Mouse (Mus musculus) lung, postnatal 25 days (tissue): ENCODE results near the gene Gpr150.

Source experiments
- DNase-seq: peaks from one replicate; pipeline ENCODE4 v3.0.0; 2022; ENCODE audit warnings: low spot score

Gene Gpr150

DNA sequence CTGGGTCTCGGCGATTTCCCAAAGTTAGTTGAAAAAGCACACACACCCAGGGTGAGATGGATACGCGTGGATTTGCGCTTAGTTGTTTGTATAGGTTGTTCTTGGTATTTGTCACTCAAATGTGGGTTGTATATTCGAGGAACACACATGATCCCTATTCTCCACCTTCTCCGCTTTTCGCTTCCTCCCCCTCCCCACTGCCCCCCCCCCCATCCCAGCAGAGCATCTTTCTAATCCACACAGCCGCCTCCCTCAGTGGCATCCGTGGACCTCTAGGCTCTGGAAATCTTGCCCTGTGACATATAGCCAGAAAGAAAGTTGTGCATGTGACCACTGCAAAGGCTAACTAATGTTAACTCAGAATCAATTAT is at the start of gene Gpr150:
Gpr150 (minus strand) TSS at position 101 of the 371 bp plus-strand sequence.
- DNase-seq = no peak

GRCm38 (mm10) chr13:76101989-76102388 is 45.2 kb upstream of the Gpr150 start:
- DNase-seq = no peak

- peak; percentile 96 for DNase-seq
Observed at GRCm38 (mm10) chr13:76098493-76099303, 41.9 kb upstream of the Gpr150 start, which contains the start of the genes Arsk and Ttc37. Gene Arsk (minus strand): TSS chr13:76098660. Gene Ttc37 (plus strand): TSS chr13:76098734.

DNA sequence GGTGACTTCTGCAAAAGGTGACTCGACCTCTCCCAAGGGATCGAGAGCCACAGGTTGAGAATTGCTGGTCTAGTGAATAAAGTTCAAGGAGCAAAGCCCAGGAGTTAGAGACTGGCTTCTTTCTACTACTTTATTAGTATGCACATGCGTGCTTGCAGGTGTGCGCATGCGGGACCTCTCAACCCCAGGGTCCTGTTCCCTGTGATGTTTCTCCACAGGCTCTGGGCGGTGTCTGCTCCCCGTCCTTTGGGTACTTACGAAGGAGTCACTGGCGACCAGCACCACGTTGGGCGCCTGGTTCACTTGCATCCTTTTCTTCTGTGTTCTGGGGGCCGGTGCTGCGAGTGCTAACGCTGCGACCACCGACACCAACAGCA is 41.3 kb upstream of the Gpr150 start:
- peak; percentile 45 for DNase-seq

DNA sequence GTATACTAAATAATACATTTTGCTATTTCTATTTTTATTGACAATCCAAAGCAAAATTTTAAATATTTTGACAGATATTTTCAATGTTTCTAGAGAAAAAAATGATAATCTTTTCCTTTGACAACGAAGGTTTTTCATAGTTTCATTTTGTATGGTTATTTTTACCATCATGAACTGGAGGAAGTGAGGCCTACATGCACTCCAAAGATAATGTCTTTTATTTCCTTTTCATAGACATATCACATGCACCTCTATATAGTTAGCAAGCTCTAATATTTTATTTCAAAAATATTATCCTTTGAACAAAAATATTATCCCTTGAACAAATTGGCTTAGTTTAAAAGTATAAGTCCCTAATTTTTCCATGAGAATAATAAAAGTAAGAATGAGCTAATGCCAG is 17.5 kb upstream of the Gpr150 start:
- DNase-seq = no peak

DNA sequence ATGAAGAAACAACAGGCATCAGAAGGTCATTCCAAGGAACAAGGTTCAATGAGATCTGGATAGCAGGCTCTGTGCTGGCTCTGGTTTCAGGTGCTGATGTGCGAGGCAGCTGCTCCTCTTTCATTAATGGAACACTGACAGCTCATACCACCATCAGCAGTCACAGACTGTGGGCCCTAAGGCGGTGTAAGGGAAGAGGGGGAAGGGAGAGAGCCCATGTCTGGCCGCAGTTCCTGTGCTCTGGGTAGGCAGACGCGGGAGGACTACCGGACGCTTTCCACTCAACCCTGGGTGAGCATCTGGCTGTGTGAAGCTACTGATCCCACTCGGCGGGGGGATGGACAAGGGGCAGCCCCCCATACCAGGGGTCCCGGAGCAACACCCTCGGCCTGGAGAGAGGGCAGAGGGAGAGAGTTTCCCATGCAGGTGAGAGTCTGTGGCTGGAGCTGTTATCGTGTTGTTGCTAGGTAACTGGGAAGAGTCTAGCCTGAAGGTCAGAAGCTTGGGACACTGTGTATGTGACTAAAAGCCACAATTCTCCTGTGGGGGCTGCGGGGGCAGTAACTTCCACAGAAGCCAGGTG is 7.7 kb upstream of the Gpr150 start:
- DNase-seq = no peak

DNA sequence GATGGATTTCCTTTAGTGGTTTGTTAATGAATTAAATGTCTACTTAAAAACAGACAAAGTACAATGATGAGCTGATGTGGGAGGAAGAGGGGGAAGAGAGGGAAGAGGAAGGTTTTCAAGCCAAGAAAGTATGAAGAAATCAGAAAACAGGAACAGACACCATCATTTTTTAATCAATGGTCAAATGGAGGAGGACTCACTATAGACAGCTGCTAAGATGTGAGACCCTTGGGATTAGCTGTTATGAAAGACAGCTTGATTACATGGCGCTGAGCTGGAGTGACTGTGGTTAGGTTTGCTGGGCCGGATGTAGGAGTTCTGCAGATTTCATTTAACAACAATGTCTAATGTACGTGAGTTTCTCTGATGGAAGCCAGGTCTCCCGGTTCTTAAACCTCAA is 6.8 kb upstream of the Gpr150 start:
- no peak for DNase-seq

- DNase-seq = no peak
Observed at GRCm38 (mm10) chr13:76062569-76062968, 5.8 kb upstream of the Gpr150 start.

GRCm38 (mm10) chr13:76062126-76062525 is 5.3 kb upstream of the Gpr150 start:
- DNase-seq = no peak

- DNase-seq = no peak
Observed at GRCm38 (mm10) chr13:76059591-76059990, 2.8 kb upstream of the Gpr150 start.

GRCm38 (mm10) chr13:76057267-76058069 is 672 bp upstream of the Gpr150 start:
- no peak for DNase-seq

DNA sequence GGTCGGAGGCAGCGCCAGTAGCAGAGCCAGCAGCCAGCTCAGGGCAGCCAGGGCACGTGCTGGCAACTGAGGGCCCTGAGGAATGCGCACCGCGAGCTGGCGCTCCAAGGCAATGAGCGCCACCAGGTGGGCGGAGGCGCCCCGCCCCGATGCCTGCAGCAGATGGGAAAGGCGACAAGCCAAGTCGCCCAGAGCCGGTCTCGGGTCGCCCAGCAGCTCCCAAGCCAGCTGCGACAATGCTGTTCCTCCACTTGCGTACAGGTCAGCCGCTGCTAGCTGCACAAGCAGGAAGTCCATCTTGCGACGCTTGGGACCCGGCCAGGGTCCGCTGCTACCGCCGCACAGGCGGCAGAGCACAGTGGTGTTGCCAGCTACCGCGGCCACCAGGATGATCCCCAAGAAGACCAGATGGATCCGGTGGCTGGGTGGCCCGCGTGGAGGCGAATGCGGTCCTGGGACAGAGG is 503 bp downstream of the Gpr150 start:
- peak; percentile 53 for DNase-seq

- DNase-seq = no peak
Observed at GRCm38 (mm10) chr13:76055391-76056232, 1.2 kb downstream of the Gpr150 start.

- DNase-seq = no peak
Observed at GRCm38 (mm10) chr13:76044971-76045370, 11.8 kb downstream of the Gpr150 start.

- no peak for DNase-seq
Observed at GRCm38 (mm10) chr13:76042455-76042854, 14.3 kb downstream of the Gpr150 start.

DNA sequence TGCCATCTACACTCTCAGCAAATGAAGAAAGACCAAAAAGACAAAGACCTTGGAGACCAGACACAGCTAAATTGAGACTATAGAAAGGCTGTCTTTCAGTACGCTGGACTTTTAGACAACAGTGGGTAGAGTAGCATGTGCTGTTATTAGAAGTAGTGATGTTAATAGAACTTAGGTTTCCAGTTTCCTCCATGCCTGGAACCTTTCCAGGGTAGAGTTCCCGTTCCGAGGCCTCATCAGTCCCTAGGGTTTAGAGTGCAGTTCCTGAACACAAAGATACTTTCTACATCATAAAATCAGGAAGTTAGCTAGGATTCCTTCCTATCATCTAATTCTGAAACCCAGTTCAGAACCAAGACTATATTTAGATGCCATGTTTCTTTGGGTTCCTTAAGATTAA is 32.2 kb downstream of the Gpr150 start:
- no peak for DNase-seq

GRCm38 (mm10) chr13:76021782-76022181 is 35.0 kb downstream of the Gpr150 start:
- no peak for DNase-seq

- no peak for DNase-seq
Observed at GRCm38 (mm10) chr13:76018844-76019400, 37.9 kb downstream of the Gpr150 start.

DNA sequence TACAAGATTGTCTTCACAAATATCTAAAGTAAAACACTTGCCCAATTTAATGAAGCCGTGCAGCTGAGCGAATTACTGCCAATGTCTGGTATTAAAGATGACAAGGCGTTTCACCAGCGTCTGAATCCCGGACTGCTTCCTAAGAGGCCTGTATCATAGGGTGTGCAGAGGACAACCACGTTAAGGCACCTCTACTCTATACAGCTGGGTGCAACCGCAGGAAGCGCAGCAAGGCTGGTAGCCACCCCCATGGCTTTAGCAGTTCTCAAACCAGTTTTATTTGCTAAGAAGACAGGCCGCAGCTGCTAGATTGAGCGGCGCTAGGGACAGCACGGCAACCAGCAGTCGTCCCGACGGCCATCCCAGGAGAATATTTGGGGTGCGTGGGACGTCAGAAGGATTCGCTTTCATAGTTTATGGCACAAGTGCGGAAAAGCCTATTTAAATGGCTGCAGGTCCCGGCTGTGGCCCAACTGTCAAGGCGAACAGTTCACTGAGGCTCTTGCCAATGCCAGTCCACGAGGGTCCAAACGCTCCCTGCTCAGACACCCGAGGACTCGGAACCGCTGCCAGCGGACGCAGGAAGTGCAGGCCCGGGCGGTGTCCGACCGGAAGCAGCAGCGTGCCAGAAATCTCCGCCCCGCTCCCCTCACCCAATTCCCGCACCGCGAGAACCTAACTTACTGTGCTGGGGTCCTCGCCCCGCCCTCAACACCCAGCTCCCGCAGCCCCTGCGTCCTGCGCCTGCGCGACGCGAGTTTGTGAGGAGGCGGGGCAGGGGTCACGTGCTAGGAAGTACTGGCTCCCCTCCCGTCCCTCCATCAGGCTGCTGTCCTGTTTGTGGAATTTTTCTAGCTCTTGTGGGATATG is 38.6 kb downstream of the Gpr150 start, which contains the start of gene Rfesd:
Rfesd (minus strand) TSS at position 746 of the 870 bp plus-strand sequence.
- peak; percentile 97 for DNase-seq

DNA sequence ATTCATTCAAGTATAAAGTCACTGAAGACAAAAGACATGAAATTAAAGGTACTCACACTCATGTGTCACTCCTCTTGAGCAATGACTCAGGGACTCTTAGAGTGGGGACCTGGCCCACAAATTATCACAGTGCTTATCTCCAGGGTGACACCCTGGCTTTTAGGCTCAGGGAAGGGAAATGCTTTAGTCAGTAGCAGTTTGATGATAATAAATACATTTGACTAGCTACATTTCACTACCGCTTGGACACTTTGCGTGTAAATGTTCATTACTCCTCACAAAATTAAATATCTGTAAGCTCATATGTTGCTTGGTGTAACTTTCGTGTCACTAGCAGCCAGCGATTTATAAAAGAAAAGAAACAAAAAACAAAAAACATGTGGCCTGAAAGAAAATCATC is 39.3 kb downstream of the Gpr150 start:
- DNase-seq = no peak
